Mouse (Mus musculus) small intestine, adult 2 months (tissue): ENCODE data around the gene Bcl11a.

Source experiments
- CTCF ChIP-seq: fragments of 200-500 bp; IDR thresholded peaks from 2 replicates; pipeline ENCODE4 v1.5.1; 2012; ENCODE audit warnings: low read depth, mild to moderate bottlenecking, control low read depth, inconsistent platforms, low read length, moderate library complexity, mixed read lengths; ENCODE audit not compliant: insufficient replicate concordance, insufficient read length; ENCODE audit errors: extremely low read depth
- POLR2A ChIP-seq: fragments of 200-500 bp; IDR thresholded peaks from 2 replicates; pipeline ENCODE4 v1.6.1; 2012; ENCODE audit warnings: low read depth, mild to moderate bottlenecking, control low read depth, inconsistent platforms, low read length, moderate library complexity

DNA sequence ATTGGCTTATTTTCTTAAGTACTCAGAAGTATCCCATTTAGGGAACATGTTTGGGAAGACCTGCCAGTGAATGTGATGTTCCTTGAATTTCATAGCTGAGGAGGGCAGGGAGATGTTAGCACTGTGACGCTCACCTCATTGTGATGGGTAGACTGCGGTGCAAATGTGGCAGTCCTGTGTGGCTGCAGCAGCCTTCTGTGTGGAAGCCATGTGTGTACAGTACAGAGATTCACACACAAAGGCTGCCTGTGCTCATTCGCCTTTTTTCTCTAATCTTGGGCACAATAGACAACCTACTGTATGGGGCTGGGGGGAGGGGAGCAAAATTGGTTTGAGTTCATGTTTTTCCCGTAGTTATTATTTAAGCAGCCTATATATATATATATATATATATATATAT is 6.7 kb downstream of the Bcl11a start:
- TF ChIP-seq POLR2A: no peak
- TF ChIP-seq CTCF: no peak
